ENCODE assay signal across 25 mouse cellular contexts in the genomic region with DNA sequence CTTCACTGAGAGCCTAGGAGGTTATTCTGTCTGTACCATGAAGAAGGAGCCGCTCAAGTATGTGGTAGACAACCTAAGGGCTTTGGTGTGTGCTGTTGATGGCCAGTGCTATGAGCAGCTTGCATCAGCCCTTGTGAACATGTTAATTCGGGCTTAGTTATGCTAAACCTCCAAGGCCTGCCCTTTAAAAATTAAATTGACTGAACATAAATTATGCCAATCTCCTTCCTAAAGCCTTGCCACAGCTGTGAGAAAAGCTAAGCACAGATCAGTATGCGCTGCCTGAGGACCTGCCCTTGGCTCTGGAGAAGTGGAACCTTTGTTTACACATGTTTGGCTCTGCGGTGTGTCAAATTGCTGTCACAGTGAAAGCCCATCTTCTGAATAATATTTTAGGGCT.
DNase-seq lines count a peak whose midpoint lies in the region; ATAC-seq lines count a peak whose summit lies in the region.
"Had no signal": no experiment of that assay in that cellular context is flagged by ENCODE, and none has a peak within 500 bp of the region (broad histone marks: within the 10 kb centered on the region; RNA-seq: fewer than 3 reads in every experiment).

No protein-coding gene starts in this region.

- no peak overlapping the region for H3K4me3 ChIP-seq in forebrain, embryonic 11.5 days (ENCODE audit: low read depth, low read length)
- no peak overlapping the region for H3K4me3 ChIP-seq in forebrain, embryonic 10.5 days
- no peak overlapping the region for H3K4me3 ChIP-seq in neural tube, embryonic 12.5 days
- H3K4me3 ChIP-seq in neural tube, embryonic 15.5 days (replicated peaks) = no peak overlapping the region
- no peak overlapping the region for H3K4me3 ChIP-seq in midbrain, embryonic 12.5 days
- H3K4me3 ChIP-seq: embryonic facial prominence, embryonic 10.5 days; heart, embryonic 15.5 days; limb, embryonic 10.5 days; liver, embryonic 15.5 days; lung, embryonic 15.5 days; myocyte had no signal

- ATAC-seq in forebrain, embryonic 11.5 days (replicated peaks; ENCODE audit: low FRiP score) = peak; percentile 49; the same call in 1 of the 2 replicates
- peak; percentile 44; the same call in 1 of the 2 replicates for ATAC-seq in neural tube, embryonic 12.5 days (ENCODE audit: low FRiP score, low read depth)
- ATAC-seq in neural tube, embryonic 15.5 days (ENCODE audit: low FRiP score) = no peak
- peak; percentile 93 for ATAC-seq in midbrain, embryonic 12.5 days (ENCODE audit: low FRiP score, low read depth)

- 65% methylated on average over 4 of the region's 4 CpGs for WGBS in forebrain, embryonic 11.5 days
- 76% methylated on average over 4 of the region's 4 CpGs for WGBS in forebrain, embryonic 10.5 days
- 57% methylated on average over 4 of the region's 4 CpGs for WGBS in neural tube, embryonic 12.5 days
- WGBS in neural tube, embryonic 15.5 days = 45% methylated on average over 4 of the region's 4 CpGs
- 33% methylated on average over 4 of the region's 4 CpGs for WGBS in midbrain, embryonic 12.5 days

- H3K4me2 ChIP-seq in forebrain, embryonic 11.5 days (ENCODE audit: low read depth, low read length, severe bottlenecking) = no peak overlapping the region
- no peak overlapping the region for H3K4me2 ChIP-seq in neural tube, embryonic 12.5 days (replicated peaks)
- H3K4me2 ChIP-seq in neural tube, embryonic 15.5 days = no peak overlapping the region
- no peak overlapping the region for H3K4me2 ChIP-seq in midbrain, embryonic 12.5 days (replicated peaks)
- H3K4me2 ChIP-seq: heart, embryonic 15.5 days; liver, embryonic 15.5 days; lung, embryonic 15.5 days had no signal

- H3K4me1 ChIP-seq in forebrain, embryonic 11.5 days (replicated peaks; ENCODE audit: control insufficient read depth, insufficient read depth, low read length) = no peaks in the 10 kb centered on the region
- no peaks in the 10 kb centered on the region for H3K4me1 ChIP-seq in forebrain, embryonic 10.5 days
- no peaks in the 10 kb centered on the region for H3K4me1 ChIP-seq in neural tube, embryonic 12.5 days
- H3K4me1 ChIP-seq in neural tube, embryonic 15.5 days = no peaks in the 10 kb centered on the region
- H3K4me1 ChIP-seq in midbrain, embryonic 12.5 days = no peaks in the 10 kb centered on the region
- H3K4me1 ChIP-seq: embryonic facial prominence, embryonic 10.5 days; heart, embryonic 15.5 days; limb, embryonic 10.5 days; liver, embryonic 15.5 days; lung, embryonic 15.5 days had no signal

- no peaks in the 10 kb centered on the region for H3K27me3 ChIP-seq in forebrain, embryonic 11.5 days (ENCODE audit: control insufficient read depth, insufficient read depth, low read length)
- no peaks in the 10 kb centered on the region for H3K27me3 ChIP-seq in forebrain, embryonic 10.5 days (ENCODE audit: poor library complexity, severe bottlenecking)
- H3K27me3 ChIP-seq in neural tube, embryonic 12.5 days (replicated peaks) = no peaks in the 10 kb centered on the region
- H3K27me3 ChIP-seq in neural tube, embryonic 15.5 days (replicated peaks) = no peaks in the 10 kb centered on the region
- H3K27me3 ChIP-seq in midbrain, embryonic 12.5 days = no peaks in the 10 kb centered on the region
- H3K27me3 ChIP-seq: heart, embryonic 15.5 days; liver, embryonic 15.5 days; lung, embryonic 15.5 days had no signal

- H3K36me3 ChIP-seq in forebrain, embryonic 11.5 days (ENCODE audit: control insufficient read depth, insufficient read depth, low read length) = no peaks in the 10 kb centered on the region
- H3K36me3 ChIP-seq in forebrain, embryonic 10.5 days (replicated peaks) = no peaks in the 10 kb centered on the region
- H3K36me3 ChIP-seq in neural tube, embryonic 12.5 days = no peaks in the 10 kb centered on the region
- H3K36me3 ChIP-seq in neural tube, embryonic 15.5 days = no peaks in the 10 kb centered on the region
- no peaks in the 10 kb centered on the region for H3K36me3 ChIP-seq in midbrain, embryonic 12.5 days
- H3K36me3 ChIP-seq: embryonic facial prominence, embryonic 10.5 days; heart, embryonic 15.5 days; limb, embryonic 10.5 days; liver, embryonic 15.5 days; lung, embryonic 15.5 days had no signal

- DNase-seq in forebrain, embryonic 11.5 days (ENCODE audit: low spot score) = no peak
- no peak for DNase-seq in forebrain, embryonic 10.5 days (ENCODE audit: extremely low spot score, low spot score)
- no peak for DNase-seq in heart, adult 8-10 months (ENCODE audit: low spot score)
- no peak for DNase-seq in cerebellum, postnatal 25 days
- DNase-seq in MN1 (ENCODE audit: low spot score) = no peak
- DNase-seq: adrenal gland, postnatal 25 days; cerebellum, adult 11 months; cerebellum, adult 9-11 months; gastrocnemius, postnatal 25 days; heart, postnatal 36 days; kidney, adult 2 months; liver; lung, postnatal 4 days; right cerebral cortex, postnatal 25 days; spleen, adult 18-20 months had no signal

- H3K27ac ChIP-seq in forebrain, embryonic 11.5 days (ENCODE audit: low read depth, low read length) = no peak overlapping the region
- H3K27ac ChIP-seq in forebrain, embryonic 10.5 days = no peak overlapping the region
- H3K27ac ChIP-seq in neural tube, embryonic 12.5 days = no peak overlapping the region
- H3K27ac ChIP-seq in neural tube, embryonic 15.5 days (replicated peaks) = no peak overlapping the region
- peak overlapping the region; percentile 61 for H3K27ac ChIP-seq in midbrain, embryonic 12.5 days (replicated peaks)
- H3K27ac ChIP-seq: embryonic facial prominence, embryonic 10.5 days; heart, embryonic 15.5 days; kidney, postnatal 0 days; limb, embryonic 10.5 days; liver, embryonic 15.5 days; lung, embryonic 15.5 days had no signal

- H3K9me3 ChIP-seq in forebrain, embryonic 11.5 days (ENCODE audit: control insufficient read depth, low read length) = no peaks in the 10 kb centered on the region
- H3K9me3 ChIP-seq in forebrain, embryonic 10.5 days = no peaks in the 10 kb centered on the region
- no peaks in the 10 kb centered on the region for H3K9me3 ChIP-seq in neural tube, embryonic 12.5 days
- H3K9me3 ChIP-seq in neural tube, embryonic 15.5 days (replicated peaks) = no peaks in the 10 kb centered on the region
- no peaks in the 10 kb centered on the region for H3K9me3 ChIP-seq in midbrain, embryonic 12.5 days
- H3K9me3 ChIP-seq: embryonic facial prominence, embryonic 10.5 days; heart, embryonic 15.5 days; limb, embryonic 10.5 days; liver, embryonic 15.5 days; lung, embryonic 15.5 days had no signal

- no peak overlapping the region for H3K9ac ChIP-seq in forebrain, embryonic 11.5 days (ENCODE audit: low read length)
- H3K9ac ChIP-seq in neural tube, embryonic 12.5 days = no peak overlapping the region
- H3K9ac ChIP-seq in neural tube, embryonic 15.5 days (replicated peaks) = no peak overlapping the region
- no peak overlapping the region for H3K9ac ChIP-seq in midbrain, embryonic 12.5 days (replicated peaks)
- H3K9ac ChIP-seq: heart, embryonic 15.5 days; liver, embryonic 15.5 days; lung, embryonic 15.5 days had no signal
